Mouse (Mus musculus) cerebellum, adult 9-10 months (tissue): ENCODE measurements around the gene Rassf5.

Experiments
- DNase-seq: peaks from one replicate; pipeline ENCODE4 v3.0.0; 2022

Gene Rassf5

DNA sequence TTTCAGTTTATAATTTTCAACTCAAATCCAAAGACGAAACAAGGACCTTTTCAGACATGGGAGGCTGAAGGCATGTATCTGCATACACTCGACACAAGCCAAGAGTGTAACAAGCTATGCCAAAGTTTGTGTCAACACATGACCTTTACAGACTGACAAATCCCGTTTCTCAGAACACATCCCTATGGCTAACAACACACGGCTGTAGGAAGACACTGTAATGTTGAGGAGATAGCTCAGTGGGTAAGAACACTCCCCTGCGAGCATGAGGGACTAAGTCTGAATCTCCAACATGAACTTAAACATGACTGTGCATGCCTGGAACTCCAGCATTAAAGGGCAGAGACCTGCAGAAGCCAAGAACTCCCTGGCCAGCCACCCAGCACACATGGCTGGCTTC lies 38.7 kb downstream of the Rassf5 start:
- DNase-seq: no peak

DNA sequence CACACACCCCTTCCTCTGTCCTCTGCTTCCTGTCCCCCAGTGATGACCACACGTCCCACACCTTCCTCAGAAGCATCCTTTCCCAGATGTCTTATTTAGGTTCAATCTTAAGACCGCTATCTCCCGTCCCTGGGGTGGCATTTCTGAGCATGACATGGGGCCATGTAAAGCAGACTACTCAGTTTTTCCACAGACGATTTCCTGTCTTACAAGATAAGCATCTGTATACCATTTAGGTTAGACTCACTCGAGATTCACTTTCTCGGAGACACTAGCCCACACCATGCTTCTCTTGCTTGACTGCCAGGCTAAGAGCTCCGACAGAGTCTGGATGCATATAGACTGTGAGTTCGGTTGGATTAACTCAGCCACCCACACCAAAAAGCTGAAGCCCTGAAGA lies 40.6 kb downstream of the Rassf5 start:
- DNase-seq: no peak

DNA sequence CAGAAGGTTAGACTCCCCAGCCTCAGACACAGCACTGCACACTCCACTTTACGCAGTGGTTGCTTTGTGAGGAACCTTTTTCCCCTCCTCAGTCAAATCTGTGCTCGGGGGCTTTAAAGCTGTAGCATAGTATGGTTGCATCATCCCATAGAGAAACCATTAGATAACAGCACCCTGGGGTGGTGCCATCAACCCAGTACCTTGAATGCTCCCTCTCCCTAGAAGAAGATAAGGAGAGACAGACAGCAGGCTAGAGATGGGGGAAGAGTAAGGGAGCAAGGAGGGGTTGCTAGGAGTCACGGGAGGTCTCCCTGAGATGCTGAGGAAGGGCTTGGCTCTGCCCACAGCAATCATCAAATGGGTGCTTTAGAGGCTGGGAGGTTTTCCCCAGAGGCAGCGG lies 43.7 kb downstream of the Rassf5 start:
- DNase-seq: no peak

DNA sequence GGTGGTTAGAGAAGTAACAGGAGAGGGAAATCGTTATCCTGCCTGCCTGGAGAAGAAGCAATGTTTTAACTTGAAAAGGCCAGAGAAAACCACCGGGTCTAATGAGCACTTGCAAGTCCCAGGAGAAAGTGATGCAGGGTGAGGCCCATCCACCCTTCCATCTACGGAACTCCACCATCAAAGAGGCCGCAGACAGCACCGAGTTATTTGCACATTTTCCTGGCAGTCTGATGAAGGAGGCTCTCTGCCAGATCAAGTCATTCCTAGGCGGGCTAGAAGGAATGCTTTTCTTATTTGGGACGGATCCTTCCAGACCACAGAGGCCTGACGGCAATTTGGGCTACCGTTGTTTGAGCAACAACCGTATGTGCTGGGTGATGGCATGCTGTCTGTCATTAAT lies 44.5 kb downstream of the Rassf5 start:
- DNase-seq: no peak

DNA sequence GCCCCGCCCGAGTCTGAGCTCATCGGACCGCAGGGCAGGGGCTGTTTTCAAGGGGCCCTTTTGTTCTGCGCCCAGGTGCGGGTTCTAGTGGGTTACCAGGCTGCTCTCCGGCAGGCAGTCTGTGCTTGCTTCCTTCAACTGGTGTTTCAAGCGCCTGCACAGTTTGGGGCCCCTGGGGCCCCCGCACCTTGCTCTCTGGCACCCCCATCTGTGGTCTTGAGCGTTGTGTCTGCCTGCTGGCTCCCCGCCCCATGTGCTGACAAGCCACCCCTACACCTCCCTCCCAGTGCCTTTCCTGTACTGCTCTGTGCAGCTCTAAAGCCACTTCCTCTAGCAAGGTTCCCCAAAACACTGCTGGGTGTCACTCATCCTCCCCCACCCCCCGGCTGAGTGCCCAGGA lies 45.1 kb downstream of the Rassf5 start:
- DNase-seq: no peak

DNA sequence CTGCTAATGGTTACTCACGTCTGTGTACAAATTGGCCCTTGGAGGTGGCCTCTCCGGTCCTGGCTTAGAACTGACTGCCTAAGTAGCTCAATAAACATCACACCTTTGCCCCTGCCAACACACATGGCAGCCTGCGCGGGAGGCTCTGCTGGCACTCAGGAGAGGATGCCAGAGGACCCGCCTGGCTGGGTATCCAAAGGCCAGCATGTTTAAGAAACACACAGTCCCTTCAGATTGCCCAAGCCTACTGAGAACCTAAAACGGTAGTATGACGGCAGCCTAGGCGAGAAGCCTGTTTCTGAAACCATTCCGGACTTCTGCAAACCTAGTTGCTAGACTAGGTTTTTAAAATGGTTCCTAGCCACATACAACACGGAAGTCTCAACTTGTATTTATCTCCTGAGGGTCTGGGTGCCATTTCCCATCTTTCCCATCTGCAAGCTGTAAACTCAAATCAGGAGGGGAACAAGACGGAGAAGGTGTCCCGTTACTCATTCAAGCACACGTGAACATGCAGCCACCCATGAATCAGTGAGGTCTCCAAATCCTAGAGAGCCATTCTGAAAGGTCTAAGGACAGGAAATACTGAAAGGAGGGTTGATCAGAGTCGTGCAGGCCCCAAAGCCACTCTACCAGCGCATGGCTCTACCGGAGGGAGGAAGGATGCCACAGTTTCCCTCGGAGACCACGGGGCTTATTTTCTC lies 45.8 kb downstream of the Rassf5 start:
- DNase-seq: peak; percentile 63

DNA sequence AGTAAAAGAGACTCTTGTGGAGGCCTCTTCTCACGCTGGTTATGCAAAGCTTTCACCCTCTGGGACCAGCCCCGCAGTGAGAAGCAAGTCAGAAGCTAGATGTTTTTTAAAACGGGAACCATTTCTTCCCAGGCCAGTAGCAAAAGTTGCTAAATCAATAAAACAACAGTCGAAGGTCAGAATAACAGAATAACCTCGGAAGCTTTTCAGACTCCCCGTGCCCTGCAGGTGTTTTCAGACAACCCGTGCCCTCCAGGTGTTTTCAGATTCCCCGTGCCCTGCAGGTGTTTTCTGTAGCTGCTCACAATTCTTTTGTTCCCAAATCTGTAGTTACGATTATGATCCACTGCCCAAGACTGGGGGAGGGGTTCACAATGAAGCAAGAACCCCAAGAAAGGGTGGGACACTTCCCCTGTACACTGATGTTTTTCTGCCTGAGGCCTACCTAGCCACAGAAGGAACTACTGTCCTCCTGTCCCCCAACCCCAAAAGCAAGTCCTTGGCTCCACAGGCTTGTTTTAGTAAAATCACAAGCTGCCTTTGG lies 46.6 kb downstream of the Rassf5 start:
- DNase-seq: no peak

DNA sequence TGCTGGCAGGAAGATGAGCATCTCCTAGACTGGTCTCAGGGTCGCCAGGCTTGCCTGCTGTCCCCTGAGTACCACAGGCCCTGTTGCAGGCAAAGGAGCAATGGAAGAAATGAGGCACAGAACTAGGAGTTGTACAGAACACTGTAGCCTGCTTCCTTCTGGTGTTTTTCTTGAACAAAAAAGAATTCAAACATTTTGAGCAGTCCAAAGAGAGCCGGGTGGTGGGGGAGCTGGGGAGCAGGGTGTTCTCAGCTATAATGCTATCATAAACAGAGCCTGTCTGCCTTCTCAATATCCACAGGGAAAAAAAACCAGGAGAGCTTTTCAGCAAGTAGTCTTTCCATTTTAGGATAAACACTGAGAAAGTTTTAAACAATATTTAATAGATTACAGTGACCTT lies 49.0 kb downstream of the Rassf5 start:
- no peak for DNase-seq

DNA sequence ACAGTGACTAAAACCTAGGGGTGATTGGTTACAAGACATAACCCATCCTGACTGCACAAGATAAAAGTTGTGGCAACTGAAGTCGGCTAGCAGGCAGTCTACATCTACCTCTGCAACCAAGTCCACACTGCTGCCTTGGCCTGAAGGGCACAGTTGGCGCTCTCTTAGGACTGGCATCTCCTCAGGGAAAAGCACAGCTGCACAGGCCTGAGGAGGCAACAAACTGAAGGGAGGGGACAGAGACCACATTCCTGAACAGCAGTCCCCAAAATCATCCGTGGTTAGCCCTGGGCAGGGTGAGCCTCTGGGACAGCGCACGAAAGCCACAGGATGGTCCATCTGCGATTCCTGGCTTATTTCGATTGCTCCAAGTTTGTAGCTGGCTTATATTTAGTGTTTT lies 49.4 kb downstream of the Rassf5 start:
- no peak for DNase-seq

DNA sequence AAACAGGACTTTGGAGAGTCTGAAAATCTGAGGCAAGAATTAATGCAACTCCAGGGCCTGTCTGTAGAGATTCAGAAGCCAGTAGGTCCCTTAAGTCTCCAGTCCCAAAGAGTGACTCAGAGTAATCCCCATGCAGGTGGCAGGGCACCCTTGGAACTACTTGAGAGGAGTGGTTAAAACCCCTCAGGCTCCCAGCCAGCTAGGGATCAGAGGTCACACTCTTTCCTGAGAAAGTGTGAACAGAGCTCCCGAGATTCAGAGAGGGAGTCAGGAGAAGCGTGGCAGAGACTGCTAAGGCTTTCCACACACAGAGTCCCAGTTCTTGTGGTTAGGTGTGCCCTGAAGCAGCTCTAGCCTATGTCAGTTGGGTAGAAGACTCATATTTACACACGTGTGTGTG lies 51.3 kb downstream of the Rassf5 start:
- DNase-seq: no peak

DNA sequence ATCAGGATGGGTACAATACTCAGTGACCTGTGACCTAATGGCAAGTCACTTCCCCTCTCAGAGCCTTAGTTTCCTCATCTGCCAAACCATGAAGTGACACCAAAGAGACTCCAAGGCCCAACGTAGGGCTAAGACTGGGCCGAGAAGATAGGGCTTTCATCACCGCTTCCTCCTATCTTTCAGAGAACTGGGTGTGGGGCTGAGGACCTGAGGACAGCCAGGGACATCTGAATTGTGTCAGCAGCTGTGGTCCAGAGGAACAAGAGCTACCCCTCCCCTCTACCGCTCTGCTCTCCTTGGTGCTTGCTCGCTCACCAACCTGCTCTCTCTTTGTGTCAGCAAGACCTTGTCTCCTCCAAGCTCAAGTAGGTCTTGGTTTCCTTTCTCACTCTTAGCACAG lies 56.4 kb downstream of the Rassf5 start:
- DNase-seq: no peak

DNA sequence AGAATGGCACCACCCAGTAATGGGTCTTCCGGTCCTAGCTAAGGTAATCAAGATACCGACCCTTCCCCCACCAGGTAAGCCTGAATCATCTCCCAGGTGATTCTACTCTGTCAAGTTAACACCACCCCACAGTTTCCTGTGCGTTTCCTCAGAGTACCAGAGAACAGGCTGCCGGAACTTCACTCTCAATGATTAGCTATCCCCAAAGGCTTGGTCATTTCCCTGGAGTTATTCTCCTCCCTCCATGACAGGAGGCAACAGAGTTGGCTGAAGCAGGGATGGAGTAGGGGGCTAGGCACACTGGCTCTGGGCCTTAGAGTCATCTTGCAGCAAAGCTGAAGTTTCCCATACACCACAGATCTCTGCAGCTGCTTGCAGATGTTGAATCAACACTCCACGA lies 57.2 kb downstream of the Rassf5 start:
- no peak for DNase-seq

DNA sequence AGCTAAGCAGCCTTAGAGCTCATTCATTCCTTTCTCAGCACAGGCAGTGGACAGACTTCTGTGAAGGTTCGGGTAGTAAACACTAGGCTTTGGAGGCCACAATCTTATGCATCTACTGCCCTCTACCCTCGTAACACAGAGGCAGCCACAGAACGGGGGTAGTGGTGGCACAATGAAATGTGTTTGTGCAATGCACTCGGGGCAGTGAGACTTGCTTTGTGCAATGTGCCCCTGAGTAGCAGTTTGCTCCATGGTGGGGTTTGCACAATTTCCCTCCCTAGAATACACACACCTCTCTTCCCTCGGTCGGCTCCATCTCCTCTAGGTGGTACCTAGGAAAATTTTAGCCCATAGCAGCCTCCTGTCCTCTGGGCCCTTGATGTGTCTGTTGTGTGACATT lies 58.1 kb downstream of the Rassf5 start:
- no peak for DNase-seq

DNA sequence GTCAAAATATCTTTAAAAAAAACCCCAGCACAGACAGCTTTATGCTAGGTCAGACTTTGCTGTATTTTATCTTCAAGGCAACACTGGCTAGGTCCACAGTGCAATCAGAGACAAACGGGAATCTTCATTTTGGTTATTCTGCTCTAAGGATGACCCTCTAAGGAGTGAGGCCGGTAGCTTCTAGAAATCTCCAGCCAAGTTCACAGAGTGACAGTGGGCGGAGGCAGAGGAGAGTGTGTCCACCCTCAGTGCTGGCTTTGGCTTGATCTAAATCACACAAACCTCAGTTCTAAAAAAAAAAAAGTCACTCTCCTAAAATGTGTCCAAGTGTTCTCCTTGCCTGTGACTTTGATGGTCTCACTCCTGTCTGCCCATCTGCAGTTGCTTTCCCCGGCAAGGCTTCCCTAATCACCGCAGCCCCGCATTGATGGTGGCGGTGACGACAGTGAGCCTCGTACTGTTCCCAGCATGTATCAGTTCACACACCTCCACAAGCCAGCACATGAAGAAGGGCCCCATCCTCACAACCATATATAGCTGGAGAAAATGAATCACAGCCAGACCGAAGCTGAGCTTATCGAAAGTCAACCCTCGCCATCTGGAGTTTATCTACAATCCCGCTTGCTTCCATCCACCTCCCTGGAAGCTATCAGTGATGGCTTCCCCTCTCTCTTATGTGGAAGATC lies 59.1 kb downstream of the Rassf5 start:
- no peak for DNase-seq

DNA sequence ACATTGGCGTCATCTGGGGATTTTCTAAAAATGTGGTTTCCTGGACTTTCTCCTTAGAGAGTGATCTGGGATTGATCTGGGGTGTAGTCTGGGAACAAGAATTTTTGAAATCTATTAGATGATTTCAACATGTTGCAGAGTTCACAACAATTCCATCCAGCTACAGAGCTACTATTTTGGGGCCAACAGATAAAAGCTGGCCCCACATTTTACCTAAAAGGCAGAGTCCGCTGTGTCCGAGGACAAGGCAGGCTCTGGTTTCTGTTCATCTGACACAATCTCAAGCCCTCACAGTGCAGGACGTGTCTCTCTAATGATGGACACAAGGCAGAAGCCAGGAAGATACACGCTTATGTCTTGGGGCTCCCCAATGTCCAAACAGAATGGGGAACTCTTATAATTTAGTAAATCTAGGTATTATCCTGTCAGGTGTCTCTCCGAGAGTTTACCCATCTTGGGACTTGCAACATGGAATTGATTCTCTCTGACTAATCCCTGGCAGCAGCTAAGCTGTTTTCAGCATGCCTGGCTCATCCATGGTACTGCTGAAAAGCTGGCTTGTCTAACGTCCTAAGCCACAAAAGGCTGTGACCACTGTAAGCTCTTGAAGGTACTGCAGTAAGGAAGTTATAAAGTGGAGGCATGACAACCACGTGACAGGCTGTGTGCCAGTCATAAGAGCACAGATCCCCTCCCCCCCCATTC lies 60.0 kb downstream of the Rassf5 start:
- DNase-seq: no peak

DNA sequence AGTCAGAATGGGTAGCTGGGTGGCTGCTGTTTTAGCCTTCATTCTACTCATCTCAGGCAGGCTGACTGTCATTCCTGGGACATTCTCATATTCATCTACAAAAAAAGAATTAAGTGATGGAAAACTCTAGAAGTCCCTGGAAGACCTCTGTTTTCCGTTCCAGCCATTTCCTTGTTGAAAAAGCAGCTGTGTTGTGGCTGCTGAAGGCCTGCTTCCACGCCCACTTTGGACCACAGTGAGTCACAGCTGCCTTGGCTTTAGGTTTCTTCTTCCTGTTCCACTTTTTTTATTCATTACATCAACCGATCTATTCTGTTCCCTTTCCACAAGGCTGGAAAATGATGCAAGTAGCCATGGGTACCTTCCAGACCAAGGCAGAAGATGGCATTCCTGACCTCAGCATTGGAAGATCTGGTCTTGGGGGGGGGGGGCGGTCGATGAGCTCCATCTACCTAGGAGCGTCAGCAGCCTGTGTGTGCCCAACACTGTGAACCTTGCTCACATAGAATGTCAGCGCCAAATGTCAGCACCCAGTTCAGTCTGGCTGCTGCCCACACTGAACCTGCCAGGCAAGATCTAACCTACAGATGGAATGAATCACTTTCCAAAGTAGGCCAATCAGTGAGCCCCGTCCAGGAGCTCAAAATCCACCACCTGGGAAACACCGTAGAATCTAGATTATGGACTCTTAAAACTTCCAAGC lies 60.7 kb downstream of the Rassf5 start:
- DNase-seq: no peak

DNA sequence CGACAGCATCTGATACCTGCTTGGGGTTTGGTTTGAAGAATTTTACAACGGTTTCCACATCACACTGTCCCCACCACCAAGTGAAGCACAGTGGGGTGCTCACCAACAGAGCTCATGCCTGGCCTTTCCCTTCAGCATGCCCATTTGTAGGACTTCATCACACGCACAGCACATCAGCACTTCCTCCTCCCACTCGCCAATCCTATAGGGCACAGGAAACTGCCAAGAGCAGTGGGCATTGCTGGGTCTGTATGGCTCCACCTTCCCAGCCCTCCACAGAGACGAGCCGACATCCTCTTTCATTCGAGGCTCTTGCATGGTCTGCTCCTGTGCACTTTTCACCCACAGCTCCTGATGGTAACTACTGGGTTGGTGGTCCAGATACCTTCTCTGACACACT lies 61.9 kb downstream of the Rassf5 start:
- no peak for DNase-seq

DNA sequence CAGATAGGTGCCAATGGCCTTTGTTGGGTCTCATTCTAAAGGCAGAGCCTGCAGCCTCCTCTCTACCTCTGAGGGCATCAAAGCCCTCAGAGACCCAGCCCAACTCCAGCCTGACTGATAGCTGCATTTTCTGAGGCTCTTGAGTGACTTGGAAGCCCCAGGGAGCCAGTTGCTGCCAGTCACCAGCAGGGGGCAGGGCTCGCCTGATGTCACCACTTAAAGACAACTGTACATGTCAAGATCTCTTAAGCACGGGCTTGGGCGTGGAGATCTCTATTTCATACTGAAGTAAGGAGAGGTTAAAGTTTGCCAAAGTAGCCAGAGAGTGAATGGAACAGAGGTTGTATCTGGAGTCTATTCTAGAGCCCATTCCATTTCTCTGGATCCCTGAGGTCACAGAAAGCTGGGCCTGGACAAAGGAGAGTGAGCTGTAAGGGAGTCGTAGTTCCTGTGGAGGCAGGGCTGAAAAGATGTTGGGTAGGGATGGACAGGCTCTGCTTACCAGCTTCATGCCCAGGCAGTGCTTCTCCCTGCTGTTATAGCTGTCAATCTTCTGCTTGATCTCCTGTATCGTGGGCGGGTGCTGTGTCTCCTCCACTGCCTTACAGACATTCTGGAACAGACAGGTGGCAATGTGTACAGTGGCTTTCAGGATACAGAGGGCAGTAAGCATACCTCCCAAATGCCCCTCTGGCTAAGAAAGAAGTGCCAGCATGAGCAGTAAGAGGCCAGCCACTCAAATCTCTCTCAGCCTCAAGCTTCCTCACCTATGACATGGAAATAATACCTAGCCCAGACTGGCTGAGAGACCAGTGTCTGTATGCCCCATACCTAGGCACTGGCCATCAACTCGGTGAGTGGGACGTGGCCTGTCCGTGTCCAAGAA lies 63.2 kb downstream of the Rassf5 start:
- peak; percentile 80 for DNase-seq

DNA sequence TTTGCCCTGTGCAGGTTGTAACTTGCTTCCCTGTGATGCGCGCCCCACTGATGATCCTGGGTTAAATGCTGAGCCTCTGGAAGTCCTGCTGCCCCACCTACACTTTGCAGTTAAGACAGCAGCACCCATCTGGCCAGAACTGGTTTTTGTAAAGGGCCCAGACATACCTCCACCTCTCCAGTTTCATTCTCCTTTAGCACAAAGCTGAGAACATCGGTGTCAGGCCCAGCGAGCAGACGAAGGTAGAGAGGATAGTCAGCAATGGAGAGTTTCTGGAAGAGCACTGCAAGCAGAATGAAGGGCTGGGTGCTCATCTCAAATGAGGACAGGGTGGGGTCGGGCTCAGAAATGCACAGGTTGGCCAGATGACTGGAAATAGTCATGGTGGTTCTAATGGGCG lies 64.7 kb downstream of the Rassf5 start:
- no peak for DNase-seq

DNA sequence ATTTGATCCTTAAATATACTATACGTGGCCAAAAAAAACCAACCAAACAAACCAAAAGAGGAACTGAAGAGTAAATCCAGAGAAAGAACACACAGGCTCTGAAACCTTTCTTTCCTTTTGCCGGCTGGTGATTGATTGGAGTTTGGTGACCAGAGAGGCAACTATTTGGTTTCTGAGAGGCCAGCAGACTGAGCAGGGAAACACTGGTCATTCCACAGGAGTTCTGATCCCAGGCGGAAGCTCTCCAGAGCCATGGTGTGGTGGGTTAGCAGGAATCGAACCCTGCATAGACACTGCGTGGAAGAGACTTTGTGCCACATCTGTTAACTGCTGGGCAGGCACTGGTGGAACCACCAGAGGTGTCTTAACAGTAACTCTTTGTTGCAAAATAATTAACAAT lies 67.0 kb downstream of the Rassf5 start:
- no peak for DNase-seq

DNA sequence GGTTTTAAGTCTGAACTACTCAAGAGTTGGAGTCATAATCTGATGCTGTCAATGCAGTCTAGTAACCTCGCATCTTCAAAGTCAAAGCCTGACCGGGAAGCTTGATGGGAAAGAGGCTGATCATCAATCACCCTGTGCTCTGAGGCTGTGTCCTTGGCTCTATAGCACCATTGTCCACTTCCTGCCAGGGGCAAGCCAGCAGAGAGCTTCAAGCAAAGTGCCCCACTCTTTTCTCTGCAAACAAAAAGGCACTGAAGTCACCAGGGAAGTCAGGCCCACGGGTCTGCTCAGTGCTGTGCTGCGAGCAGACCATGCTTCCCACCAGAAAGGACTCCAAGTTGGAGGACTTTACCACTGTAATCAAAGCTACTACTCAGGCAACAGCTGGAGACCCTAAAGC lies 67.8 kb downstream of the Rassf5 start:
- no peak for DNase-seq

DNA sequence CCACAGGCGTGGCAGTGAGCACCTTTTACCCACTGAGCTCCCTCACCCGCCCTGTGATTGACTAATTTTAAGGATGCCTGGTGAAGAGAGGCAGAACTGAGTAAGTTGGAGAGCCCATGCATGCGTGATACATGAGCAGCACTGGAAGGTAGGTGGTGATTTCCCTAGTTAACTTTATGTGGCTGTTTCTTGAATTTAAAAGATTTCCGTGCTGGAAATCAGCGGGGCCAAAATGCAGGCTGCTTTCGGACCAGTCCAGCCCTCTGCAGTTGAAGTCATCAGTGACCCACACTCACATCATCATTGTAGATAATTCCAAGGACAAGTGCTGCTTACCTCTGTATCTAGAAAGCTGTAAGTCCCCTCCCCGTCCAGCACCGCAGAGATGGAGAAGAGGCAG lies 69.2 kb downstream of the Rassf5 start:
- DNase-seq: no peak
